Comparison of ENCODE assay signal across 8 mouse cellular contexts in genomic region chr10:111010480-111011225, GRCm38 (mm10). TPM values are rescaled to one million over a fixed set of nuclear protein-coding genes. Genes with fewer than 3 reads are reported as not detected.
DNase-seq lines count a peak whose midpoint lies in the region; ATAC-seq lines count a peak whose summit lies in the region.

No protein-coding gene starts in this region.

- peak; percentile 28 for DNase-seq in adrenal gland, postnatal 10 days
- DNase-seq in adrenal gland, postnatal 4 days (ENCODE audit: low spot score in 2 of 2) = no peak
- peak; percentile 30 for DNase-seq in NIH3T3 (ENCODE audit: low read depth)
- DNase-seq in embryo, embryonic 9.5 days (ENCODE audit: extremely low spot score) = peak; percentile 77
- peak; percentile 15 to 39 for DNase-seq in heart, postnatal 10 days
- peak; percentile 29 for DNase-seq in left cerebral cortex, postnatal 4 days
- no peak for DNase-seq in ovary, postnatal 36 days (ENCODE audit: low spot score)

- no peaks in the 10 kb centered on the region for H3K27me3 ChIP-seq in midbrain, embryonic 16.5 days (ENCODE audit: control insufficient read depth, insufficient read depth, low read depth, low read length)

- H3K4me2 ChIP-seq in midbrain, embryonic 16.5 days (ENCODE audit: low read length) = peak overlapping the region; percentile 95

- no peaks in the 10 kb centered on the region; the same call in 1 of the 2 replicates for H3K9me3 ChIP-seq in midbrain, embryonic 16.5 days (replicated peaks; ENCODE audit: control insufficient read depth, low read length, poor library complexity, severe bottlenecking)

- peaks cover 21% of the 10 kb centered on the region for H3K4me1 ChIP-seq in midbrain, embryonic 16.5 days (ENCODE audit: control insufficient read depth, insufficient read depth, low read length)

- ATAC-seq in midbrain, embryonic 16.5 days = peak; percentile 28

- intact Hi-C loops in heart, postnatal 10 days (cut with DNase I) = loop anchor here (2.0 to 5.0 kb wide), 3 partner anchors 20 to 82 kb away; no protein-coding TSS in a partner anchor
- intact Hi-C loops in left cerebral cortex, postnatal 4 days (cut with DNase I) = no loop called here

- peak overlapping the region; percentile 90 for H3K4me3 ChIP-seq in midbrain, embryonic 16.5 days (ENCODE audit: low read depth, low read length)

- no peaks in the 10 kb centered on the region for H3K36me3 ChIP-seq in midbrain, embryonic 16.5 days (ENCODE audit: control insufficient read depth, insufficient read depth, low read length)

- H3K9ac ChIP-seq in midbrain, embryonic 16.5 days (ENCODE audit: low read depth, low read length) = peak overlapping the region; percentile 99

- WGBS in midbrain, embryonic 16.5 days = 0% methylated on average over 19 of the region's 19 CpGs

- peak overlapping the region; percentile 99 for H3K27ac ChIP-seq in midbrain, embryonic 16.5 days (ENCODE audit: low read length)

RNA-seq across cellular contexts. Expression of gene Zdhhc17, which starts 0.7 kb away (rescaled TPM):
- total RNA-seq in adrenal gland, postnatal 10 days (2021) = 10 to 100 TPM; 29.7 to 37.4 TPM
- 10 to 100 TPM; 41.2 to 45.4 TPM for total RNA-seq in adrenal gland, postnatal 4 days (2021)
- 10 to 100 TPM; 25.3 to 29.7 TPM for total RNA-seq in heart, postnatal 10 days (2021)
- 10 to 100 TPM; 77.7 to 87.0 TPM for total RNA-seq in left cerebral cortex, postnatal 4 days (2021)
- 60.6 and 63.9 TPM in 2 replicates for polyA plus RNA-seq in midbrain, embryonic 16.5 days (2015; fragmentation: Nextera tagmentation; extraction: Ambion mirVana)

Comparison
In these comparisons a context has a peak if more than half of its experiments do, and no peak if none do; other contexts are left out.
1. DNase-seq: peak in adrenal gland, postnatal 10 days (single experiment), NIH3T3 (single experiment), embryo, embryonic 9.5 days (single experiment), heart, postnatal 10 days (2 of 2) and left cerebral cortex, postnatal 4 days (single experiment); none in adrenal gland, postnatal 4 days (0 of 2) and ovary, postnatal 36 days (single experiment).